Mouse (Mus musculus) NIH3T3 (cell line): Measurements from ENCODE around the gene Ache.

Source experiments
- DNase-seq: peaks from one replicate; pipeline ENCODE4 v3.0.0-alpha.2; 2012; ENCODE audit warnings: low read depth

Gene Ache

DNA sequence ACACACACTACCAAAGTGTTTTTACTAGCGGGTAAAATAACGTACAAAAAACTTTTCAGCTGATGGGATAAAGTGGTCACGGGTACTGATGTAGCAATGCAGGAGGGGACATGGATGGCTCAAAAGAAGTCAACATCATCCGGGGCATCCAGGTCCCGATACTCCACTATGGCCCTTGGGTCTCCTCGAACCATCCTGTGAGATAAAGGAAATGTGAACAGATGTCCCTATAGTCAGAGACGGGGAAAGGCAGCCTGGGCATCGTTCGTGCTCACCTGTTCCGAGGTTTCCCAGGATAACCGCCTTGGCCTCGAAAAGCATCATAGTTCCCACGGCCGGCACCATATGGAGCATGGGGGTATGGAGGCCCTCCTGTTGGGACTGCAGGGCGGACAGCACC is 8.4 kb downstream of the Ache start:
- no peak for DNase-seq

DNA sequence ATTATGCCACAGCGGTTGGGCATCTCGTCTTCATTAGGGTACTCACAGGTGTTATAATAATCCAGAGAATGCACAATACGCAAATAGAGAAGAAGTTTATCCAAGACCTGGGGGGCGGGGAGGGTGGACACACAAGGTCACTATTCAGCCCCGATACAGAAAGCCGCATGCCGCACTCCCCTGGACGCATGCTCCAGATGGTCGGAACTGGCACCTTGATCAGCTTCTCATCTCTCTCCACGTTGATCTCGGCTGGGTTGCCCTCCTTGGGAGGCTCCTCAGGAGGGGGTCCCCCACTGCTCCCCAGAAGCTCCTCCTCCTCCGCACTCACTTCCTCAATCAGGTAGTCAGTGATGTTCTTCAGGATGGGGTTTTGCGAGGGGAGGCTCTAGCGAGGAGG is 9.8 kb downstream of the Ache start:
- no peak for DNase-seq

DNA sequence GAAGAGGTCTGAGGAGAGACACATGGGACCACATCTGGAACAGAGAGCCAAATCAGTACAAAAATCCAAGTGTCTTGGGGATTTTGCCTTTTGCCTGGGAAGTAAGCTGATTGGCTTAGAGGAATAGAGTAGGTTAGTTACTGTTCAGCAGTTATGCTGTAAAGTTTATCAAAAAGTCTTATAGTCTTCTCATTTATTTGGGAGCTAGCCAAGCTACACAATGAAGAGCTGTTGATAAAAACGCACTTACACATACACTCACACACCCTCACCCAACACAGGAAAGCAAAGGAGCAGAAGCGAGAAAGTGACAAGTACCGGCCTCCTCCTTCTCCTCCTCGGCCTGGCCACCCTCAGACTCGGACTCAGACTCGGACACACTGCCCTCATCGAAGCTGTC is 11.9 kb downstream of the Ache start:
- DNase-seq = no peak

DNA sequence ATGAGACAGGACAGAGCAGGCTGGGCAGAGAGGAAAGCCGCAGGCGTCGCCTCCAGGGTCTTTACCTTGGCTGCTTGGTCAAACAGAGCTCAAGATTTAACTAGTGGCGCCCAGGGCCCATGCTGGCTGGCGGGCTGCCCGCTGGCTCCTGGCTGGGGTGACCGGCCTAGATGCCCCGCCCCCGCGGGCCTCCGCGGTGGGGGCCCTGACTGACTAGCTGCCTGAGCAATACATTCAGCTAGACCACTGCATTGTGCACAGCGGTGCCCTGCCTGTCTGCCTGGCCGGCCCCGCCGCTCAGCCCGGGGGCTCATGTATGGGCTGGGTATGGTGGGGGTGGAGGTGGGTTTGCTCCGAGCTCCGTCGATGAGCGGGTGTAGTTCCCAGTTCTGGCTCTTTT is 13.9 kb downstream of the Ache start:
- peak; percentile 15 for DNase-seq

DNA sequence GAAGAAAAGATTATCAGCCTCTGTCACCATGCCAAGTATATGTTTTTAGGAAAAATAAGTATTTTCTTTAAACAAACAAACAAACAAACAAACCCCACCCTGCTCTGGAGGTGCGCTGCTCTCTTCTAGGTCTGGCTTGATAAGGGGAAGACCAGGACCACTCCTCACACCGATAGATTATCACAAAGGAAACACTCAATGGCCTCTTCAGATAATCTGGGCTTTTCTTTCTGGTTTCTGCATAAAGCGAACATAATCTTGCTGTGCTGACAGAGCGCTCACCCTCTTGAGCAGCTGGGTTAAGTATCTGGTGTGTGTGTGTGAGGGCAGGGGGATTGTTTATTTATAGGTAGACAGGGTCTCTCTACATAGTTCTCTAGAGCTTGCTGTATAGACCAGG is 16.3 kb downstream of the Ache start:
- no peak for DNase-seq

DNA sequence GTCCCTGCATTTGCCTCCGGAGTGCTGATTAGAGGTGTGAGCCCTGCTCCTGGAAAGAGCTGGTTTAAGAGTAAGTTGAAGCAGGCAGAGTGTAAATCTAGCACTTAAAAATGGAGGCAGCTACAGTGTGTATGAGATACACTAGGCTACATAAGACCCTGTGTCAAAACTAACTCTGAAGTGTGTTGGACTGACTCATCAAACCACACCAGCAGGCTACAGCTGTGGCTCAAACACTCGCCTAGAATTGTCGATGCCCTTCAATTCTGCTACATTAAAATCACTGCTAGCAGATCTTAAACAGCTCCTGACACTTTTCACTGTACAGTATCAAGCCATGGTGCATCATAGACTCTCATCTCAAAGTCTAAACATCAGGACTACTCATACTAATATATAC is 16.8 kb downstream of the Ache start:
- DNase-seq = peak; percentile 30

DNA sequence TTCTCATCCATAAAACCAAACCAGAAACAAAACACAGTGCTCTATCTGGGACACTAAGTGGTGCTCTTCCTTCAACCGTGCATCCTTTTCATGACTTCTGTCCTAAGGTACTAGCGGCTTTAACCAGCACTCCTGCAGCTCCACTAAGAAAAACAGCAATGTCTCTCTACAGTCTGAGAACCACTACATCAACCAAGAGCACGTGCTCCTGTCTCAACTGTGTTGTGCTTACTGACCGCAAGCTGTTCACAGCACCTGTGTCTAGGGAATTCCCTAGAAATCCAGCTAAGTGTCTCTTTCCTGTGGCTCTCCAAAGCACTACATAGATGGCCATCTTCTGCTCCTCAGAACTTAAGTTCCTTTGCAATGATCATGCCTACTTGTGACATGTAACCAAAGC is 17.5 kb downstream of the Ache start:
- no peak for DNase-seq

DNA sequence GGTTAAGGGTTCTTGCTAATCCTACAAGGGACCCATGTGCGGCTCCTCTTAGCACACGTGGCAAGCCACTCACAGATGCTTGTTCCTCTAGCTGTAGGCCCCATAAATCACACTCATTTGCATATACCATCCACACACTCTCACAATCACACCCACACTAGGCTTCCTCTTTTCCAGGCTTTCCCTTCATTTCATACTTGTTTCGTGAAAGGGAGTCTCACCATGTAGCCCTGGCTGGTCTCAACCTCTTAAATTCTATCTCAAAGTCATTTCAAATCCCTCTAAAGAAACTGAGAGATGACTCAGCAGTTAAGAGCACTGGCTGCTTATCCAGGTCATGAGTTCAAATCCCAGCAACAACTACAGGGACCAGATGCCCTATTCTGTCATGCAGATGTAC is 18.5 kb downstream of the Ache start:
- DNase-seq = peak; percentile 12

DNA sequence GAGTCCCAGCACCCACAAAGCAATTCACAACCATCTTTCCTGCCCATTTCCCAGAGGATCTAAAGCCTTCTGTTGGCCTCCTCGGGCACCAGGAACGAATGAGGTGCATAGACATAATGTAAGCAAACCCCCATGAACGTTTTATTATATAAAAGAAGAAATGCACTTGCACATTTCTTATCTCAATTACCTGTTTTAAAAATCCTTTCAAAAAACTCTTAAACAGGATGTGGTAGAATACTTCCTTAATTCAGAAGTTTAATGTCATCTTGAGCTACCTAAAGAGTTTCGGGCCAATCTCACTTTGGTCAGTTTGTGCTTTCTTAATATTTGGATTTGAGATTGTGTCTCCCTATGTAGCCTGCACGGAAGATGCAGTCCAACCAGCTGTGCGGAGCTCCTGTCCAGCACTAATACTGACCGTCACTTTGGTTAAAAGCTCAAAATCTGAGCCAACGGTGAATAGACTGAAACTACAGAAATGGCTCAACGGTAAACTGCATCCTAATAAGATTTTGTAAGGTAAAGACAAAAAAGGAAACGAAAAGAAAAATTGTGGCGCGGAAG is 19.2 kb downstream of the Ache start:
- DNase-seq = peak; percentile 32

DNA sequence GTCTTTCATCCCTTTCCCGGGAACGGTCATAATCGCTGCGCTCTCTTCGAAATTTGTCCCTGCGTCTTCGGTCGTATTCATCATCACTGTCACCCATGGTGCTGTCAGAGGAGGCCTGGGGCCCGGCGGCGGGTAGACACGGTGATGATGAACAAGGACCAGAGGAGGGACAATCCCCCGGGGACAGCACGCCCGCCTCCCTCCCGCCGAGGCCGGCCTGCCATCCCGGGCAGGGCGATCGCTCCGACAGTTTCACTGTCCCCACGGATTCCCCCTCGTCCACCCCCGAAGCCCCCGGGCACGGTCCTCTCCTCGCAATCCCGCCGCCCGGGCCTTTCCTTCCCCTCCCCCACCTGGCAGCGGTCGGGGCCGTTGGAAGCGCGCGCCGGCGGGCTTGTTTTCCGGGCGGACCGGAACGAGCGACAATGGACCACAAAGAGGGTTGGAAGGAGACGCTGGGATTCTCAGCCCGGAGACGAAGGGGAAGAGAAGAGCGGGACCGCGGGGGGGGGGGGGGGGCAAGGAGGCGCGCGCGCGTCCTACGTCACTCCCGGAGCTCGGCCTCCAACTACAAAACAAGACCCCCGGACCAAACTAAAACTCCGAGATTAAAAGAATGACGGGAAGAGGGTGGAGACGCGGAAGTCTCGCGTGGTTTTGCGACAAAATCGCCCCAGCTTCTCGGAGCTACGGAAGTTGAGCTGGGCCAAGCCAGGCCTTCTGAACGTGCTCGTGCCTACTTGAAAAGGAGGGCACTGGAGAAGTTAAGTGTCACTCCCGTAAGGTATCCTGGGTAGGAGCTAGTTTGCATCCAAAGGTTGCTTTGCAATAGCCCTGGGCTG is 20.0 kb downstream of the Ache start, which contains the start of gene Srrt:
Gene Srrt (minus strand): TSS at position 604 of the 842 bp plus-strand sequence.
- peak; percentile 98 for DNase-seq

DNA sequence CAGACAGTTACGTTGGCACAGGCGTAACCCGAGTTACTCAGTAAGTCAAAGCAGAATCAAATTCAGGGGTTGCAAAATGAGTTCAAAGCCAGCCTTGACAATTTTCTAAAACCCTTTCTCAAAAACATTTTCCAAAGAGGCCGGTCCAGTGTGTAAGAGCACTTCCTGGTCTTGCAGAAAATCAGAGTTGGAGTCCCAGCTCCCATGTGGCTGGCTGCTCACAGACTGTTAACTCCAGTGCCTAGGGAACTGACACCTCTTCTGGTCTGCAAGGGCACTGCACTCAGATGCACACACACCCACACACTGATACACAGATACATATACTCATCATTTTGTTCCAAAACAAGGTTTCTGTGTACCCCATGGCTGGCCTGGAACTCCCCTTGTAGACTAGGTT is 21.0 kb downstream of the Ache start:
- peak; percentile 45 for DNase-seq

DNA sequence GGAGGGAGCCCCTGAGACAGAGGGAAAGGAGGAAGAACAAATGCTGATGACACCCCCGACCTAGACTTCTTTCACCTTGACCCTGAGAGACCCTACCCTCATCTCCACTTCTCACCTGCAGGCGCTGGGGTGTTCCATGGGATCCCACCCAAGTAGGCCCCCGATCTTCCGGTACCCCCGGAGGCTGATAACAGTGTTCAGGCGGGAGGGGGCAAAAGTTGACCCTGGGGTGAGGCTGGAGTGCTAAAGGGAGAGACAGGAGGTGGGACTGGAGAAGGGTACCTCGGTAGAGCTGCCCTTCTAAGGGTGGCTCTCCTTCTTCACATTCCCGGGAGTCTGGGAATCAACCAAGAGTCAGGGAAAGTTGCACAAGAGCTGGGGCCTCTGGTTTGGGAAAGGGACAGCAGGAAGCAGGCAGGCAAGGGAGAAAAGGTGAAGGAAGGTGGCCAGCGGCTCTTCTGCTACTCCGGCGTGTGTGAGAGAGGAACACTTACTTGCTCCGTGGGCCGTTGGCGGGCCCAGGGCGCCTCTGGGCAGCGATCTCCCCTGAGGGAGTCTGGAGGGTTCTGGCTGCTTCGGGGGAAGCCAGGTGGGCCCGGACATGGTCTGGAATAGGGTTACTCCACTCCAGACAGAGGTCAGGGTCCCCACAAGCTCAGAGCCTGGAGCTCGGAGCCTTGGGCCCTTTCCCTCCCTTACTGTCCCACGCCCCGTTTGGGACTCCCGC is 26.3 kb downstream of the Ache start:
- peak; percentile 66 for DNase-seq

DNA sequence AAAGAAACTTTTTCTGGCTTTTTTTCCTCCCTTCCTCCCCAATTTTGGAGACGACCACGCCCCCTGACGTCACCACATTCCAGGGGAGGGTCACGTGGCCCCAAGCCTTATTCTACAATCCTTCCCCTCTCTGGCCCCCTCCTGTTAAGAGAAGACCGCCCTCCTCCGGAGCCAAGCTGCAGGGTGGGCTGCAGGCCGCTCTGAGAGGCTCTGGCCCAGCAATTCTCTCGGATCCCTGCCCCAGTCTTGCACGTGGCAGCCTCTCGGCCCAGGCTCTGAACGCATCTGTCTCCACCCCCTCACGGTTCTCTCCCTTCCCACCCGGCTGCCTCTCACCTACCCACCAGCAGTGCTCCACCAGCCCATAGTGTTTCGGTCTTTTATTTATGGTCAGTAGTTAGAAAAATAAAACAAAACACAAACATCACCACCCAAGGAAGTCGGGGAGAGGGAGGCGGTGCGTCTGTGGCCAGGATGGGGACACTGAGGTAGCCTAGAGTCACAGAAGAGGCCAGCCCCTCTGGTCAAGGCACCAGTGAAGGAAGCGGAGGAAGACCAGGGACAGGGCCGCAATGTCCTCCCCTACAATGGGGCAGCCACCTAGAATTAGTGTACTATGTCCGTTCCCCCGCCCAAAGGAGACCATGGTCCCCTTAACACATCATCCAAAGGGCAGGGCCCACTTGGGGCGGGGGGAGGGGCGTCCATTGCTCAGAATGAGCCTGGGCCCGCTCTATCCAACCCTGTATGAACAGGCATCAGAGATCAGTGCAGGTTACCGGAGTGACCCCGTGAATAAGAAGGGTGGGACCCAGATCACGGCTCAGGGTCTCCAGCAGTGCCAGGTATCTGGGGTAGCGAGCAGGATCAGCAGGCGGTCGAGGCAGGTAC is 27.1 kb downstream of the Ache start, which contains the start of gene Trip6:
Gene Trip6 (minus strand): TSS at position 212 of the 891 bp plus-strand sequence.
- DNase-seq = peak; percentile 99

DNA sequence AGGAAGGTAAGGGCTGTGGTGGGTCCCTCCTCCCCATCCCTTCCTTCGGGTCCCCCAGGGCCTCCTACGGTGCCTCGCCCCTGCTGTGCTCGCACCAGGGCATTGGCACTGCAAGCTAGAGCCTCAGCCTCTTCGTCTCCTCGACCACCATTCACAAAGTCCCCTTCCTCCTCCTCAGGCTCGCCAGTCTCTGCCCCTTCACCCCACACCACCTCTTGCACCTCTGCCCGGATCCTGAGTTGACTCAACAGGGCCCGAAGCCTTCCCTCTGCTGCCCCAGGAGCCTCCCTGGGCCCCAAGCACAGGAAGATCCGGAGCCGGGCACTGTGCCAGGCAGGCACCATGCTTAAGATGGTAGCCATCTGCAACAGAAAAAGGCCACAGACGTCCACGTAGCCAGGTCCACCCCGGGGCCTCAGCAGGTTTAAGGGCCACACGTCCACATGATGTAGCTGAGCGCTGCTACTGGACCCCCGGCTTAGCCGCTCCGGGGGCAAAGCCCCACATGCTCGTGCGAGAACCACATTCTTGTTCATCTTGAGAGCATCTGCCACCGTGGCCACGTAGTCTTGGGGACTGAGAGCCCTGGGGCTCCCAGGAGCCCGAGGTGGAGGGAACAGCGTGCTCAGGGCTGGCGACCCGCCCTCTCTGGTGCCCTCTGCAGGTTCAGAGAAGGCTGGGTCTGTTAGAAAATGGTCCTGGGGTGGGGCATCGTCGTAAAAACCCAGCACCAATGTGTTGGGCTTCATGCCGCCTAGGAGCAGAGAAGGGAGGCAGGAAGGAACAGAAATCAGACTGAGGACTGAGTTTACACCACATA is 28.0 kb downstream of the Ache start:
- no peak for DNase-seq

DNA sequence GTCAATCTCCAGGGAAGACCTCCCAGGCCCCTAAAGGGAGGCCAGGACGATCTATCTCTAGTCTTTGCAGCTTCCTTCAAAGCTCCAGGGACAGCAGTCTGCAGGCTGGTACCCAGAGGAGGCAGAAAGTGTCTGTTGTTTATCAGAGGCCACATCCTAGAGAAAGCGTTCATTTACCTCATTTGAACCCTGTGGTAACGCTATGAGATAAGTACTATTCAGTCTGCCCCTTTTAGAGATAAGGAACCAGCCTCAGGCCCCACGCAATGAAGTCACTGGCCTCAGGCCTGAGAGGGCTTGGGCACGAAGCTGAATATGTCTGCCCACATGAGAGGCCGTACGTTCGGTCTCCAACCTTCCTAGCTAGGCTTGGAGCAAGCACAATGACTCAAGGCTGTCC is 30.0 kb downstream of the Ache start:
- DNase-seq = no peak

DNA sequence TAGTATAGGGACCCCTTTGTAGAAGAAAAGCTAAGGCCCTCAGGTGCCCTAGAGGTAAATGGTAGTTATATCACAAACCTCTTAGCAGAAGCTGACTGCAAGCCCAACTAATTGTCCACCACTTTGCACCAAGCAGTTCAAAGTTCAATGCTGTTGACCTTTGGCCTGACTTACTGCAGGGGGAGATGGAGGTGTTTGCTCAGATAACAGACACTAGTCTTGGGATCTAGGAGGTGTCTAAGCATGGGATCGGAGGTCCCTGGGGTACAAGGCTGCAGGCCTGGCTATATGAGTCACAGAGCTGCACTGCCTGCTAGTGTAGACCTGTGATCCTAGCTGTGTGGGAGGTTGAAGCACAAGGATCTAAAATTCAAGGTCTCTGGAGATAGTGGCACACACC is 31.3 kb downstream of the Ache start:
- DNase-seq = no peak

DNA sequence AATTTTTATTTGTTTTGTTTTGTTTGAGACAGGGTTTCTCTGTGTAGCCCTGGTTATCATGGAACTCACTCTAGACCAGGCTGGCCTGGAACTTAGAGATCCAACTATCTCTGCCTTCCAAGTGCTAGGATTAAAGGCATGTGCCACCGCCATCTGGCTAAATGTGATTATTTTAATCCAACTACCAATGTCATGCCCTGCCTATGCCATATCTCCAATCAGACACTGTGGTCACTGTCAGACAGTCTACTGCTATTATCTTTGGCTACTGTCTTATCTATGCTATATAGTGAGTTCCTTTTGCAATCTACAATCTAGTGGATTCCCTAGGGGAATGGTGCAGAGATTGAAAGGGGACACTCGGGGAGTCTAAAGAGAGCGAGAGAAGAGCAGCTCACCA is 33.7 kb downstream of the Ache start:
- DNase-seq = no peak

DNA sequence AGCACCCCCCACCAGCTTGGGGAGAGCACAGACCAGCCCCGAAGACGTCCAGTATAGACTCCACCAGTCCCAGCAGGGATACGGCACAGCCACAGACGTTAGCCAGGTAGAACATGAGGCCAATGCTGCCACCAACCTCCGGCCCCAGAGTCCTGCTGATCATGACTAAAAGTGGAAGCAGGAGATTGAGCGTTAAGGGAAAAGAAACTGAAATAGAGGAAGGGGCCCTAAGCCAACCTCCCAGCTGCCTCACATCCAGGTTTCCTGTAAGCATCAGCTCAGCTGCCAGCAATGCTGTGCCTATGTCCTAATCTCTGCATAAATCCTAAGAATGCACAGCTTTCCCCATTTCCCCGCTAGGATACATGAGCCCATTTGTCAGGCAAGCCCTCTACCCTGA is 43.6 kb downstream of the Ache start:
- no peak for DNase-seq

DNA sequence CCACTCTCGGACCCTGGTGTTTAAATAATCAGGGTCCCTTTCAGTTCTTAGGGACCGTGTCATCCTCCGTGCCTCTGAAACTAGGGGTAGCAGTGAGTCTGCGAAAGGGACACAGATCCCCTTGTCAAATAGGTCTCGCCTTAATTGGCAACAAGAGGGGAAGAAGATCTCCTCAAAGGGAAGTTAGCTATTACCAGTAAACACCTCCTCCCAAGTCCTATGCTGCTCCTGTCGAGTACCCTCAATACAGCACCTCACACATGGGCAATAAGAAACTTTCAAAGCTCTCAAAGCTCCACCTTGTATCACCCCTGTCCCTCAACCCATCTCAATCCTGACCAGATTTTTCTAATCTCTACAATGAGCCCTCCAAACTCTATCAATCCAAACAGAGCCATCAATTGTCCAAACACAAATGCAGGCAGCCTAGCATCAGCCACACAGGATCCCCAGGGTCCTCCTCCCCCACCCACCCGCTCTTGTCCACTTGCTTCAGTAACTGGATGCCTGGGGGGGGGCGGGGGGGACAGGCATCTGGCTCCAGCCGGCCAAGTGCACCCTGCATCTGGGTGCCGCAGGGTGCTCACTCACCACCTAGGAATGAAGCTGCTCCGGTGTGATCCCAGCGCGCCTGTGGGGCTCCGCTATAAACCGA is 45.7 kb downstream of the Ache start:
- no peak for DNase-seq

DNA sequence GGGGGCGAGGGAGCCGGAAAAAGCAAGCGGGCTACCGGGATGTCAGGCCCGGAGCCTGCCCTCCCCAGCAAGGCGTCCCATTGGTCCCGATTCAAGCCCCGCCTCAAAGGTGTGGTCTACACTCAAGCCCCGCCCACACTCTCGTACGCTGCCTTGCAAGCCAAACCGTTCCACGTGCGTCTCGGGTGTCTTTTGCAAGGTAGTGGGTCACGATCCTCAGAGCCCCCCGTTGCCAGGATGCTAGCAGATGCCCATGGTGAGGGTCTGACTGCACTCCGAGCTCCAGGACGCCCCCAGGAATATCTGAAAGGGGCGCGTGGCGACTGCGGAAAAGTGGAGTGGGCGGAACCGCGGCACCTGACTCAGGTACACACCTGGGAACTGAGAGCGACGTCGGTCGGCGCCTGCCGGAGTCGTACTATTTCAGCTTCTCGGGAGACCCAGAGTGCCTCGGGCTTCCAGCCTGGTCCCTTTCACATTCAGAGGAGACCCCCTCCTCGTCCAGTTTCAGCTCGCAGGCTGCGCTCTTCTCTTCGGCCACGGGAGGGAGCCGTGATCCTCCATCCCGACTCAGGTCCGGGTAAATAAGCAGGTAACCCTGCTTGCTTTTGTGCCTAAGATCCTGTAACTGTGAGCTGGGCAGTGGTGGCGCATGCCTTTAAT is 46.3 kb downstream of the Ache start, which contains the start of gene Slc12a9:
Gene Slc12a9 (minus strand): TSS at position 86 of the 663 bp plus-strand sequence.
- peak; percentile 98 for DNase-seq
